Mouse (Mus musculus) forebrain, embryonic 10.5 days (tissue): ENCODE data around the gene Klhl23. TPM values are rescaled to one million over a fixed set of nuclear protein-coding genes. Genes with fewer than 3 reads are reported as not detected.

Source experiments
- DNase-seq: peaks from one replicate; pipeline ENCODE4 v3.0.0-alpha.2; 2017; ENCODE audit warnings: low spot score; ENCODE audit errors: extremely low spot score
- H3K27ac ChIP-seq: fragments of 300-500 bp; sonication (generic); 2 replicates; pipeline ENCODE4 v1.5.1; 2016; ENCODE audit warnings: mild to moderate bottlenecking
- H3K27me3 ChIP-seq: fragments of 300-500 bp; sonication (generic); 2 replicates; pipeline ENCODE4 v1.6.1; 2016; ENCODE audit warnings: mild to moderate bottlenecking; ENCODE audit not compliant: poor library complexity, severe bottlenecking
- H3K36me3 ChIP-seq: fragments of 300-500 bp; sonication (generic); replicated peaks from 2 replicates; pipeline ENCODE4 v1.6.1; 2016; ENCODE audit warnings: mild to moderate bottlenecking, moderate library complexity
- H3K4me1 ChIP-seq: fragments of 300-500 bp; sonication (generic); 2 replicates; pipeline ENCODE4 v1.6.1; 2016
- H3K4me3 ChIP-seq: fragments of 300-500 bp; sonication (generic); 2 replicates; pipeline ENCODE4 v1.5.1; 2016; ENCODE audit warnings: mild to moderate bottlenecking, moderate library complexity
- H3K9me3 ChIP-seq: fragments of 300-500 bp; sonication (generic); 2 replicates; pipeline ENCODE4 v1.6.1; 2016; ENCODE audit warnings: mild to moderate bottlenecking, moderate library complexity
- WGBS: fragments of 180-500 bp; shearing (Covaris S2); methylation state at CpG from one replicate; pipeline ENCODE4 v1.1.7; 2016; 5-methylcytosine and 5-hydroxymethylcytosine counted together
- polyA plus RNA-seq: library from polyadenylated mRNA; unstranded; fragments of >200 nt; fragmentation: Nextera tagmentation; extraction: Ambion mirVana; gene quantifications from 2 replicates; pipeline ENCODE4 v1.2.1, GENCODE M21; 2016

Klhl23 gene
- polyA plus RNA-seq, 1 experiment from 2014 or later, result 28.7 TPM

- H3K4me3 ChIP-seq, result no peak overlapping the region
- H3K36me3 ChIP-seq, result peaks cover 32% of the 10 kb centered on the region
- peaks cover 6% of the 10 kb centered on the region for H3K4me1 ChIP-seq
- H3K9me3 ChIP-seq, result no peaks in the 10 kb centered on the region
- no peaks in the 10 kb centered on the region for H3K27me3 ChIP-seq
- H3K27ac ChIP-seq, result no peak overlapping the region
- no peak for DNase-seq
Observed at GRCm38 (mm10) chr2:69838707-69839106, 17.0 kb downstream of the Klhl23 start.

GRCm38 (mm10) chr2:69840261-69840660 is 18.5 kb downstream of the Klhl23 start:
- no peak overlapping the region for H3K4me3 ChIP-seq
- H3K36me3 ChIP-seq, result peaks cover 17% of the 10 kb centered on the region
- no peak for DNase-seq
- 31% methylated on average over 6 of the region's 6 CpGs for WGBS
- H3K9me3 ChIP-seq, result no peaks in the 10 kb centered on the region
- H3K27me3 ChIP-seq, result no peaks in the 10 kb centered on the region
- H3K4me1 ChIP-seq, result peaks cover 6% of the 10 kb centered on the region
- H3K27ac ChIP-seq, result no peak overlapping the region

DNA sequence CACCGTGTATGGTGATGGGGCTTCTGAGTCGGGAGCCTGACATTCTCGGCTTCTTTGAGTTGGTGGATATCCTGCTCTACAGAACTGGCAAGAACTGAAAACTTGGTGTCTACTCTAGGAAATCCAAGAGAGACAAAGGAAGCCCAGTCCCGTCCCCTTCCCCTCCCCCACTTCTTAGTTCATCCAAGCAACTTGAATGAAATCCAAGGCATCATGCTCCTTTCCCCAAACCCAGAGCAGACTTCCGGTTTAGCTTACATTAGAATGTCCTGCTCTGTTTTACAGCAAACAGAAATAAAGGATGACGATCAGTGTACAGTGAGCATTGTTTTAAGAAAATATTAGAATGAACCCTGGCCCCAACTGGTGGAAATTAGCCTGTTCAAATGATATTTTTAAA is 27.5 kb downstream of the Klhl23 start:
- no peak for DNase-seq
- Histone ChIP-seq H3K4me1 (peaks cover 4% of the 10 kb centered on the region), H3K36me3 (no peaks in the 10 kb centered on the region), H3K4me3 (no peak overlapping the region), H3K9me3 (no peaks in the 10 kb centered on the region), H3K27ac (0 out of 2 replicates have a peak overlapping the region, but pooled peaks have one; percentile 40), H3K27me3 (no peaks in the 10 kb centered on the region)
- WGBS, result 72% methylated on average over 6 of the region's 6 CpGs

DNA sequence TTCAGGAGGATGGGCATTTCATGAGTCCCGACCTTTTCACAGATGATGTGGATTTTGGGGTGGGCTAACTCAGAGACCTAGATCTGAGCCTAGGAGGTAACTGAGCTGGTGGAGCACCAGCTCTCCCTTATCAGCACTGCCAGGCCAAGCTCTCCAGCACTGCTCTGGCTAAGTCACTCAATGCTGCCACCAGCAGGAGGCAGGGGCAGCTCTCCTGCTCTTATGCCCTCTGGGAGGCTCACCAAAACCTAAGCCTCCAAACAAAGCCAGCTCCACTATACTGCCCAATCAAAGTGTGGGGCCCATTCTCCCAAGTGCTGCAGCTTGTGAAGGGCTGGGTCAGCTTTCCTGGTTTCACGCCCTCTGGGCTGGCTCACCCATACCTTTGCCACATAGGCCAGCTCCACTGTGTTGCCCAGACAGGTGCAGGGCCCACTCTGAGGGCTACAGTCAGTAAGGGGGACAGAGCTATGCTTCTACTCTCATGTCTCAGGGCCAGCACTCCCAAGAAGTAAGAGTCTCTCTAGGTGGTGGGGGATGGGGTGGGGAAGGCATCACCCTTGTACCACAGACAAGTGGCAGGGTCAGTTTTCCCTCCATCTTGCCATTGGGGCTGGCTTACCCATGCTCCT is 29.8 kb downstream of the Klhl23 start:
- H3K4me1 ChIP-seq, result peaks cover 4% of the 10 kb centered on the region
- no peak overlapping the region for H3K27ac ChIP-seq
- 54% methylated on average over 2 of the region's 2 CpGs for WGBS
- H3K4me3 ChIP-seq, result no peak overlapping the region
- H3K9me3 ChIP-seq, result no peaks in the 10 kb centered on the region
- H3K27me3 ChIP-seq, result no peaks in the 10 kb centered on the region
- H3K36me3 ChIP-seq, result no peaks in the 10 kb centered on the region
- DNase-seq, result no peak

DNA sequence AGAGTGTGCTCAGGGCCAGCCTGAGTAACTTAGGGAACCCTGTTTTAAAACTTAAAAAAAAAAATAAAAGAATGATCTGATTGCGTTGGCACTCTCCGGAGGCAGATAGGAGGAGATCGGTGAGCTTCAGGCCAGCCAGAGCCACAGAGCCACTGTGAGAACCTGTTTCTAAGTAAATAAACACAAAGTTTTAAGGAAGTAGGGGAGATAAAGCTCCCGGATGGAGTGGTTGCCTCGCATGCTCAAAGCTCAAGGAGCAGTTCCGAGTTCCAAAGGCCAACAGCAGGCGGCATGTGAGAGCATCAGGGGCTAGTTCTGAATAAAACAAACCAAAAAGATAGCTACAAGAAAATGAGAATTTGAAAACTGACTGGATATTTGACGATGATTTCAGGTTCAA is 34.6 kb downstream of the Klhl23 start:
- Histone ChIP-seq H3K36me3 (no peaks in the 10 kb centered on the region), H3K4me3 (no peak overlapping the region), H3K27me3 (no peaks in the 10 kb centered on the region), H3K27ac (no peak overlapping the region), H3K9me3 (no peaks in the 10 kb centered on the region), H3K4me1 (peaks cover 8% of the 10 kb centered on the region)
- DNase-seq, result no peak
- 75% methylated on average over 8 of the region's 8 CpGs for WGBS

- Histone ChIP-seq H3K4me3 (no peak overlapping the region), H3K9me3 (no peaks in the 10 kb centered on the region), H3K36me3 (no peaks in the 10 kb centered on the region), H3K27me3 (no peaks in the 10 kb centered on the region), H3K4me1 (peaks cover 11% of the 10 kb centered on the region), H3K27ac (no peak overlapping the region)
- WGBS, result 85% methylated on average over 1 of the region's 1 CpGs
- DNase-seq, result no peak
Observed at GRCm38 (mm10) chr2:69857882-69858281, 36.1 kb downstream of the Klhl23 start.

- peak overlapping the region; percentile 98 for H3K4me3 ChIP-seq
- peaks cover 20% of the 10 kb centered on the region for H3K4me1 ChIP-seq
Observed at GRCm38 (mm10) chr2:69860972-69861452, 39.3 kb downstream of the Klhl23 start.

GRCm38 (mm10) chr2:69861485-69862091 is 39.8 kb downstream of the Klhl23 start, which contains the start of gene Ssb:
TSS of gene Ssb (plus strand) at chr2:69861562.
- Histone ChIP-seq H3K9me3 (no peaks in the 10 kb centered on the region), H3K27ac (peak within 1 kb of the TSS; percentile 98), H3K27me3 (no peaks in the 10 kb centered on the region), H3K4me1 (peaks cover 20% of the 10 kb centered on the region), H3K4me3 (peak within 1 kb of the TSS; percentile 98), H3K36me3 (peaks cover 27% of the 10 kb centered on the region)
- peak; percentile 90 for DNase-seq
- WGBS, result under 1% methylated on average over 66 of the region's 66 CpGs

More at GRCm38 (mm10) chr2:69860972-69861452, 39.3 kb downstream of the Klhl23 start:
- Histone ChIP-seq H3K36me3 (peaks cover 22% of the 10 kb centered on the region), H3K9me3 (no peaks in the 10 kb centered on the region), H3K27me3 (no peaks in the 10 kb centered on the region), H3K27ac (peak overlapping the region; percentile 98)
- WGBS, result 11% methylated on average over 13 of the region's 13 CpGs
- no peak for DNase-seq

GRCm38 (mm10) chr2:69862117-69862657 is 40.4 kb downstream of the Klhl23 start:
- peak overlapping the region; percentile 98 for H3K27ac ChIP-seq
- peaks cover 33% of the 10 kb centered on the region for H3K36me3 ChIP-seq
- WGBS, result 6% methylated on average over 13 of the region's 13 CpGs
- H3K4me1 ChIP-seq, result peaks cover 20% of the 10 kb centered on the region
- H3K27me3 ChIP-seq, result no peaks in the 10 kb centered on the region
- no peak for DNase-seq
- no peaks in the 10 kb centered on the region for H3K9me3 ChIP-seq
- peak overlapping the region; percentile 98 for H3K4me3 ChIP-seq

DNA sequence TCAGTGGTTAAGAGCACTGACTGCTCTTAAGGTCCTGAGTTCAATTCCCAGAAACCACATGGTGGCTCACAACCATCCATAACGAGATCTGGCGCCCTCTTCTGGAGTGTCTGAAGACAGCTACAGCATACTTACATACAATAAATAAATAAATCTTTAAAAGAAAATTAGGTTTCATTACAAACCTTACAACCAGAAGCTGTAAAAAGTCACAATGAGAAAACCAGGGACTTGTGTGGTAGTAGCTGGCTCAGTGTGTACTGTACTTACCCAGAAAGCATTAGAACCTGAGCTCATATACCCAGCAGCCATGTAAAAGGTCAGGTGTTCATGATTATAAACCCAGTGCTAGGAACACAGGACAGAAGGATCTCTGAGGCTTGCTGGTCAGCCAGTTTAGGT is 62.2 kb downstream of the Klhl23 start:
- WGBS, result 71% methylated on average over 2 of the region's 2 CpGs
- H3K4me3 ChIP-seq, result peak overlapping the region; percentile 77; the same call in 1 of the 2 replicates
- no peak overlapping the region for H3K27ac ChIP-seq

DNA sequence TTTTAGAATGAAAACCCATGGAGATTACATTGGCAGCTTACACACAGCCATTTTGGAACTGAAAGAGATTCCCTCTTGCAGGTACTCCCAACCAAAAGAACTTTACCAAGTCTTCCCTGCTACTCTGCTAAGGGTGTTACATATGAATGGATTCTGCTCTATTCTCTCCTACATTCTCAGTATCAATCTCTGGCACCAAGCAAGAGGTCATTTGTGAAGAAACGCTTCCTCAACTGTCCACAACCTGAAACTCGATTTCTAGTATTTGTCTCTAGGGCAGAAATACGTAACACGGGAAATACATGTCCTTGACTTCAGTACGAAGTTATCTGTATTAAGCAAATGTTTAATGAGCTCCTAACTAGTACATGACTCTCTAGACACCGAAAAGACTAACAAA is 62.8 kb downstream of the Klhl23 start:
- no peaks in the 10 kb centered on the region for H3K27me3 ChIP-seq
- peaks cover 12% of the 10 kb centered on the region for H3K36me3 ChIP-seq
- peaks cover 19% of the 10 kb centered on the region for H3K4me1 ChIP-seq
- H3K4me3 ChIP-seq, result peak overlapping the region; percentile 77
- 63% methylated on average over 6 of the region's 6 CpGs for WGBS
- no peak for DNase-seq
- H3K9me3 ChIP-seq, result no peaks in the 10 kb centered on the region
- peak overlapping the region; percentile 91; the same call in 1 of the 2 replicates for H3K27ac ChIP-seq

More for the DNA sequence above, 62.2 kb downstream of the Klhl23 start:
- no peak for DNase-seq
- H3K27me3 ChIP-seq, result no peaks in the 10 kb centered on the region
- peaks cover 18% of the 10 kb centered on the region for H3K36me3 ChIP-seq
- peaks cover 19% of the 10 kb centered on the region for H3K4me1 ChIP-seq
- H3K9me3 ChIP-seq, result no peaks in the 10 kb centered on the region

- DNase-seq, result no peak
- Histone ChIP-seq H3K36me3 (peaks cover 8% of the 10 kb centered on the region), H3K4me1 (peaks cover 19% of the 10 kb centered on the region), H3K9me3 (no peaks in the 10 kb centered on the region), H3K27me3 (no peaks in the 10 kb centered on the region), H3K27ac (peak overlapping the region; percentile 91), H3K4me3 (peak overlapping the region; percentile 77)
- WGBS, result 6% methylated on average over 12 of the region's 12 CpGs
Observed at GRCm38 (mm10) chr2:69885050-69885449, 63.3 kb downstream of the Klhl23 start.
